Mouse (Mus musculus): Measurements from ENCODE around the gene Ooep.
"Not testable (repeated sequence)": the region's sequence is repeated elsewhere in the genome, so short reads cannot be mapped to it uniquely, and the experiment has no call there.

Gene Ooep

DNA sequence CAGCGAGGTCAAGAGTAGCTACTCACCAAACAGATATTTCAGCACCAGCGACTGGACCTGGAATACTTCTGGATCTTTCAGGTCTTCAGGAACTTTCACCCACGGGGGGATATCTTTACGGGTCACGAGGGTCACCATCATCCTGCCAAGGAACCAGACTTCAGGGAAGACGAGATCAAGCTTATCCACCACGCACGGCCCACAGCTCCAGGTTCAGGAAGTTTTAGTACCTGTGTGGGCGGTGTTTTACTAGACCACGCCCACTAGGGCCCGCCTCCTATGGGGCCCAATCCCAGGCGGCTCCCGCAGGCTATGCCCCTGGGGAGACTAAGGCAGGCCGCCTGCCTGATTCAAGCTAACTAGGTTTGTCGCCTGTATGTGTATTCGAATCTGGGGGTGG, 10.6 kb downstream of the Ooep start, which contains the start of gene Dppa5a:
TSS of gene Dppa5a (minus strand) at position 219 of the 400 bp plus-strand sequence.
- not testable (repeated sequence) for DNase-seq (ENCODE audit: low spot score in 2 of 2)

DNA sequence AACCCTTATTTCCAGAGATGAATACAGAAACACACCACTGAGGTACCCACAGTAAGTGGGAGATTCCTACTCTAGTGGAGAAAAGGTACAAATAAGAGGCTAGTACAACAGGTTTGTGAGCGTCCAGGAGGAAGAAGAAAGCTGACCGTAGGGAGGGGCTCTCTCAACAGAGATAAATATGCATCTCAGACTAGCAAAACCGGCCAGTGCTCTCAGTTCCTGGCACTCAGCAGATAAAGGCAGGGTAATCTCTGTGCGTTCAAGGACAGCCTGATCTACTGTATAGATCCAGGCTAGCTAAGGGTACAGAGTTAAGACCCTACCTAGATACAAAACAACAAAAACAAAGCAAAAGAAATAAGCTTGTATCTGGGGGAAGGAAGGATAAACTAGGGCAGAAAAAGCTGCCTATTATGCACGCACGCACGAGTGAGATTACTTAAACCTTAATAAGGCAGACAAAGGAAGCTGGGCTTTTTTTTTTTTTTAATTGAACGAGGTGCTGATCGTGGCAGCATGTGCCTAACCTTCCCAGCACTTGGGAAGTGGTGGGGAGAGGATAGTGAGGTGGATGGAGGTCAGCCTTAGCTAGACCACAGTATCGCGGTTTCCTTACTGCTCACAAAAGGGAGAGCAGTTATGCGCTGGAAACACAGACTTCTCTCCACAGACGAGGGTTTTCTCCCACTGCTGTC, 12.5 kb downstream of the Ooep start:
- no peak for DNase-seq (ENCODE audit: low spot score in 2 of 2)

DNA sequence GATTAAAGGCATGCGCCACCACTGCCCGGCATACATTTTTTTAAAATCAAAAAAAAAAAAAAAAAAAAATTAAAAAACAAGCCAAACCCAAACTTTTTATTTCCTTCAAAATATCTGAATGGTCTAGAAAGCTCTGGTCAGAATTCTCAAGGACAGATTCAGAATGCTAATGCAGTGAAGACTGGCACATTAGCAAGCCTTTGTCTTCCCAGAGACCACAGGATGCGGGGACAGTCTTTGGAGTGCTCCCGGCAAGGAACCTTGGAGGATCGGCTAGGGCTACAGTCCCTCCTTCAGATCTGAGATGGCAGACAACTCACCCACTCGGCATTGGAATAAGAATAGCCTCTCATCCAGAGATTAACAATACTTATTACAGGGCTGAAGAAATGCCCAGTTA, 13.8 kb downstream of the Ooep start:
- no peak for DNase-seq (ENCODE audit: low spot score in 2 of 2)

- DNase-seq (ENCODE audit: low spot score in 2 of 2): no peak
Observed at GRCm38 (mm10) chr9:78363374-78363773, 15.2 kb downstream of the Ooep start.

- DNase-seq (ENCODE audit: low spot score in 2 of 2): no peak
Observed at GRCm38 (mm10) chr9:78360484-78360872, 18.0 kb downstream of the Ooep start.

GRCm38 (mm10) chr9:78359750-78360483, 18.6 kb downstream of the Ooep start:
- DNase-seq (ENCODE audit: low spot score in 2 of 2): no peak

DNA sequence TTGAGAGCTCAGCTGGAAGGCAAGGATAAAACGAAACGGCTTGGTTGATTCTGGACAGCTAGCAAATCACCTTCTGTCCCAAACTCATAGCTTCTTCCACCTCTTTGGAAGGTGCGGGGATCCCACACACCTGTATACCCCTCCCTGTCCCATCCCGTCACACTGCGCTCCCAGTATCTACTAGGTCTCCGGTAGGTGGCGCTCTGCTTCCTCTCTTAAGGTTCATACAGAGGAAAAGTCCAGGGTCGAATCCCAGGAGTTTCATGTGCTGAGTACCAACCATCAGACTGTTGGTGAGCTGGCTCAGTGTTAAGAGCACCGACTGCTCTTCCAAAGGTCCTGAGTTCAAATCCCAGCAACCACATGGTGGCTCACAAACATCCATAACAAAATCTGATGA, 20.5 kb downstream of the Ooep start:
- DNase-seq (ENCODE audit: low spot score in 2 of 2): peak in 1 of 2 experiments; percentile 24

DNA sequence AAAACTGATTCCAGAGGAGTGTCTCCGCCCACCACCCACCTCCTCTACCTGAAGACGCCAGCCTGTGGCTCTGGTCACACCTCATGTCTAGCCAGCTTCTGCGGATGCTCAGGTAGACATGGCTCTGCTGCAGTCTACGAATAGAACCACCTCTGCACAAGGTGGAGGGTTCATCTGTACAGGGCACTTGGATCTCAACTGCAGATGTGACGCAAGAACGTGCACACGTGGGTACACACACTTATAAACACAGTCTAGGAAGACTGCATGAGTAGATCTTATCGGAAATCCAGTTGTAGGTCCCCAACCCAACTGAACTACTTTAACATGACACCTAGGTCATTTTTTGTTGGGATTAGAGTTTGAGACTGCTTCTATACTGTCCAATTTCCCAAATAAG, 22.9 kb downstream of the Ooep start, which contains the start of gene Gsta2:
TSS of gene Gsta2 (minus strand) at position 178 of the 400 bp plus-strand sequence.
- DNase-seq (ENCODE audit: low spot score in 2 of 2): no peak

DNA sequence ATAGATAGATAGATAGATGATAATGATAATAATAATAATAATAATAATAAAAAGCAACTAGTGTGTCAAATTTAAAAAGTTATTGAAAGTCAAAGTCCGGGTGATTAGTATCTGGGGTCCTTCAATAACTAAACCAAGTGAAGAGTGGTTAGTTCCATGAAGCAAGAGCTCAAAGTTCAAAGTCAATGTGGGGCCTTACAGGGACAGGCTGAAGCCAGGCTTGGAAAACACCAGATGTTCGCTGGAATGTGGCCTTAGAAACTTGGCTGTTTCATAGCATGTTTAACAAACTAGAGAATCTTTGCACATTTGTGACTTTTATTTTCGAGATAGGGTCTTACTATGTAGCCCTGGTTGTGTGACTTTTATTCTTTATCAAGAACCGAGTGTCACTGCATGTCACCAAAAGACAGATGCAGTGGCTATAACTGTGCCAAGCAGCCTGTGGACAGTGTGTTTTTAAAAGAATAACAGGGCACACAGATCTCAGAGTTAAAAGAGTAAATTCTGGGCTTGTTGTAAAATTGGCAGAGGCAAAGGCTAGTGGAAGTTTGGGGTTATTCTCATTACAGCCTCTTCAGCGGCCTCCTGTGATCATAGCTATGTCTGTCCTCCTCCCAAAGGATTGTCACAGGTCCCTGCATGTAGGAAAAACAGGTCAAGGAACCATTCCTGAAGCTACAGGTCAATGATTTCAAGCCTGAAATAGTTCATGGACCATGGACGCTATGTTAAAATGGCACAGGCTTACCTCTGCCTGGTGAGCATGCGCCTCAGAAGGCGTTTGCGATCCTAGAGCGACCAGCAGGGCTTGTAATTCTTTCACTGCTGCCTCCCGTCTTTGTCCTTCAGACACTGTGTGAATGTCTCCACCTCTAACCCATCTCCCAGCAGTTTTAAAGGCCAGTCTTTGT, 23.6 kb downstream of the Ooep start:
- no peak for DNase-seq (ENCODE audit: low spot score in 2 of 2)

- DNase-seq (ENCODE audit: low spot score in 2 of 2): no peak
Observed at GRCm38 (mm10) chr9:78351504-78352220, 26.9 kb downstream of the Ooep start.

- not testable (repeated sequence) for DNase-seq (ENCODE audit: low spot score in 2 of 2)
Observed at GRCm38 (mm10) chr9:78350007-78350406, 28.5 kb downstream of the Ooep start.

GRCm38 (mm10) chr9:78349141-78349540, 29.4 kb downstream of the Ooep start:
- DNase-seq (ENCODE audit: low spot score in 2 of 2): not testable (repeated sequence)

DNA sequence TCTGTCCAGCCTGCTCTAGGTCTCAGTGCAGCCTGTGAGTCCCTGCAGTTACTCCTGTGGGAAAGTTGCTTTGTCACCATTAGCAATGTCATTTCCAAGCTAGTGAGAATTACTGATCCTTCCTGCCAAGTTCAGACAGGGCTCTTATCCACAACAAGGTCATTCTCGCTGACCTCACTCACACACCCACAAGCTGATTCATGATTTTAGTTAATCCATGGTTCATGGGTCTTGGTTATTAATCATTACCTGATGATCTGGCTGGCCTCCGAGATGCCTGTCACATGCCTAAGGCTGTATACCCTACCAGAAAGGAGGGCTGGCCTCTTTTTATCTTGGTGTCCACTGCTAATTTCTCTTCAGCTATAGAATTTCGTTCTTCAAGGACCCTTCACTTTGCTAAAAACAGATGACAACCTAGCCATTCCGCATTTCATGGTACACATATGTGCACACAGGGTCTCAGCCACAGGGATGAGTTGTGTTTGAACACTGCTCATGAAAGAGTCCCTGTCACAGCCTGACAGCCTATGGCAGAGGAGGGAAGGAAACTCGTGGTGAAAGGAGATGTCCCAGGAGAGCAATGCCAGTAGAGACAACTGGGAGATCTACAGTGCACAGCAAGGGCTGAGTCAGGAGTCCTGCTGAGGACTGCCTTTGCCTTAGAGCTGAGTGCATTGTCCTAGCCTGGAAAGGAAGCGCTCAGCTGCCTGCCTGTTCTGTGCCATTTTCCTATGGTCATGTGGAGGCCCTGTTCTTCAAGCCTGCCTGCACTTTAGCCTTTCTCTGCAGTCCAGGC, 30.1 kb downstream of the Ooep start:
- not testable (repeated sequence) for DNase-seq (ENCODE audit: low spot score in 2 of 2)

GRCm38 (mm10) chr9:78347004-78347403, 31.5 kb downstream of the Ooep start:
- DNase-seq (ENCODE audit: low spot score in 2 of 2): no peak

GRCm38 (mm10) chr9:78345235-78345634, 33.3 kb downstream of the Ooep start:
- DNase-seq (ENCODE audit: low spot score in 2 of 2): not testable (repeated sequence)

DNA sequence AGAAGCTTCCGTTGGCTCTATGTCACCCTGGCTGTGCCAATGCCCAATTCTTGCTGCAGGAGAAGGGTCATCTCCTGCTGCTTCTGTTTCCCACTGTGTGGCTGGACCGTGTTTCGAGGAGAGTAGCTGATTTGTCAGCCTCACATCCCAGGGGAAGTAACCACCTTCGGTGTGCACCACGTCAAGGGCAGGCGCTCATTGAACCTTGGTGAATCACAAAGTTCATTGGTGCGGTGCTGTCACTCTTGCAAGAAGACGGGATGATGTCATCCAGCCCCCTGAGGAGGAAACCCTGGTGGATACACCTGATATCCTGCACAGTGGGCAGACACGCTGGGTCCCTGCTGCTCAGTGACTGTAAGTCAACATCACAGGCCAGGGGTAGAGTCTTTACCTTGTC, 35.5 kb downstream of the Ooep start:
- not testable (repeated sequence) for DNase-seq (ENCODE audit: low spot score in 2 of 2)

- not testable (repeated sequence) for DNase-seq (ENCODE audit: low spot score in 2 of 2)
Observed at GRCm38 (mm10) chr9:78342494-78342893, 36.0 kb downstream of the Ooep start.

- peak in 1 of 2 experiments; percentile 15 for DNase-seq (ENCODE audit: low spot score in 2 of 2)
Observed at GRCm38 (mm10) chr9:78340324-78340723, 38.2 kb downstream of the Ooep start.

DNA sequence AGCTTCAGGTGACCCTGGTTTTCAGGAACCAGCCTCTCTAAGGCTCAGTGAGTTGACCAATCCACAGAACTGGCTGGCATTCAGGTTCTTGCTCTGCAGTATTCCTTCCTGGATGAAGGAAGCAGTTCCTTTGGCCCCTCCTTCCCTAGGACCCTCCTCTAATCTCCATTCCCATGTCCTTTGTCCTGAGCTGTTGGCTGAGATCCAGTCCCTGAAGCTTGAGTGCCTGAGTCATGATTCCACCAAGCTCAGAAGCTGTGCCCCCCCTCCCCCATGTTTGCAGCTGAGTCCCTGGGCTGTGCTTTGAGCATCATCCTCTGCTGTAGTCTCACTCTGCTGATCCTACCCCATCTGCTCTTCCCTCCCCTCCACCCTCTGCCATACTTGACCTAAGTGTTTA, 41.5 kb downstream of the Ooep start:
- not testable (repeated sequence) for DNase-seq (ENCODE audit: low spot score in 2 of 2)

DNA sequence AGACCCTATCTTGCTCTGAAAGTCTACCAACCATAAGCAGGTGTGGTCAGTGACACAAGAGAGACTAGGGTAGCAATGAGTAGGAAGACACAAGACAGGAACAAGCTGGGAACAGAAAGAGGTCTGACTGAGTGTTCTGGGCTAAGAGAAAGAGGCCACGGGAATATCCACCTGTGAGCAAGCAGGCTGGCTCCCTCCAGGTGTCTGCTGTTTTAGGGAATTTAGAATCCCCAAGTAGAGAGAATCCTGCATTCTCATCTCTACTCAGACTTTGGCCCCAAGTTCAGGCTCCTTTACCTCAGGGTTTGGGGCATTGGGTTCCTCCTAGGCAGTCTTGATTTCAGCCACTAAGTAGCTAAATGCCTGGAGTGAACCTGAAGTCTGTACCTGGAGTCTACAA, 51.2 kb downstream of the Ooep start, which contains the start of gene Omt2b:
TSS of gene Omt2b (plus strand) at position 301 of the 400 bp plus-strand sequence.
- DNase-seq (ENCODE audit: low spot score in 2 of 2): not testable (repeated sequence)

Measured in frontal cortex, postnatal 10 days (tissue).